Mouse (Mus musculus) heart, embryonic 16.5 days (tissue): ENCODE results near the gene Casq1. TPM values are rescaled to one million over a fixed set of nuclear protein-coding genes. Genes with fewer than 3 reads are reported as not detected.

ENCODE experiments used
- polyA plus RNA-seq: library from polyadenylated mRNA; unstranded; fragments of >200 nt; fragmentation: Nextera tagmentation; extraction: Ambion mirVana; gene quantifications from 2 replicates; pipeline ENCODE4 v1.2.1, GENCODE M21; 2015

The Casq1 gene
- polyA plus RNA-seq, 1 experiment from 2014 or later = 106 TPM

Other genes starting within 250 kb of the Casq1 start
- 7.3 and 7.5 TPM in 2 replicates for gene Vangl2, start 191.4 kb downstream of the Casq1 start, polyA plus RNA-seq
- gene Nhlh1, start 162.3 kb downstream of the Casq1 start, polyA plus RNA-seq = not detected in 2 replicates
- 170 and 179 TPM in 2 replicates for gene Copa, start 137.3 kb downstream of the Casq1 start, polyA plus RNA-seq
- gene Ncstn, start 137.1 kb downstream of the Casq1 start, polyA plus RNA-seq = 106 and 109 TPM in 2 replicates
- gene Pex19, start 93.1 kb downstream of the Casq1 start, polyA plus RNA-seq = 130 and 135 TPM in 2 replicates
- gene Dcaf8, start 71.8 kb downstream of the Casq1 start, polyA plus RNA-seq = 117 and 129 TPM in 2 replicates
- 181 and 193 TPM in 2 replicates for gene Pea15a, start 13.1 kb downstream of the Casq1 start, polyA plus RNA-seq
- gene Atp1a4, start 38.5 kb upstream of the Casq1 start, polyA plus RNA-seq = 0.16 and 0.17 TPM in 2 replicates
- gene Igsf8, start 41.8 kb upstream of the Casq1 start, polyA plus RNA-seq = 25.3 and 30.6 TPM in 2 replicates
- 18.7 and 20.7 TPM in 2 replicates for gene Atp1a2, start 78.2 kb upstream of the Casq1 start, polyA plus RNA-seq
- not detected in 2 replicates for gene Kcnj9, start 109.5 kb upstream of the Casq1 start, polyA plus RNA-seq
- 0.04 and 0.05 TPM in 2 replicates for gene Kcnj10, start 121.3 kb upstream of the Casq1 start, polyA plus RNA-seq
- gene Pigm, start 156.7 kb upstream of the Casq1 start, polyA plus RNA-seq = 3.5 and 3.7 TPM in 2 replicates